In the genomic region with DNA sequence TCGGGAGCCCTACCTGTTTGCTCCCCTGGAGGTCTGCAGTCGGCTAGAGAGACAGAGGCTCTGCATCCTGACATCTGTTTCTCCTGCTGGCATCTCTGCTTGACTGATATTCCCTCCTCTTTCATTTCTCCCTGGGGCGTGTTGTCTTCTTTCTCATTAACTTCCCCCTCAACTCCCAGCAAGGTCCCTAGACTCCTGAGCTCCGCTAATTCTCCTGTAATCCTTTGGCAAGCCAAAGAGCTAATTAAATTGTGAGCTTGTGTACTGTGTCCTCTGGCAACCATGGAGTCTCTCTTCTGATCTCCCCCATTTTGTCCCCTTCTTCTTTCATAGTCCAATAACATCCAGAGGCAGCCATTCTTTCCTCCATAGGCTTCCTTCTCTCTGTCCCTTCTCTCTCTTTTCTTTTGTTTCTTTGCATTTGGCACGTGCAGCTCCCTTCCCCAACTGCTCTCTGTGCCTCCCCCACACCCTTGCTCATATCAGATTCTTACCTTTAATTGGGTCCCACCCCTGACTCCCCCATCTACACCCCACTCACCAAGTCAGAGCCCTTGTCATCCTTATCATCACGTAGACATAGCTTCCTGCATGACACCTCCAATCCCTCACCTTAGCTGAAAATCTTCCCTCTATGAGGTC, we compare ENCODE assay signal across 27 mouse cellular contexts. TPM values are rescaled to one million over a fixed set of nuclear protein-coding genes. Genes with fewer than 3 reads are reported as not detected.
A peak's percentile ranks its signal among the peaks of the same experiment; 100 is the strongest.
DNase-seq lines count a peak whose midpoint lies in the region; ATAC-seq lines count a peak whose summit lies in the region.
"Had no signal": no experiment of that assay in that cellular context is flagged by ENCODE, and none has a peak within 500 bp of the region (broad histone marks: within the 10 kb centered on the region; RNA-seq: fewer than 3 reads in every experiment).

No protein-coding gene starts in this region.

- H3K9ac ChIP-seq in embryonic facial prominence, embryonic 14.5 days (ENCODE audit: low read depth, low read length), result no peak overlapping the region
- no peak overlapping the region for H3K9ac ChIP-seq in hindbrain, embryonic 15.5 days
- H3K9ac ChIP-seq in hindbrain, embryonic 12.5 days, result no peak overlapping the region
- H3K9ac ChIP-seq: embryonic facial prominence, embryonic 12.5 days; kidney, embryonic 15.5 days; limb, embryonic 15.5 days; liver, embryonic 14.5 days; lung, embryonic 14.5 days had no signal

- WGBS in embryonic facial prominence, embryonic 14.5 days, result 26% methylated on average over 6 of the region's 6 CpGs
- 19% methylated on average over 6 of the region's 6 CpGs for WGBS in embryonic facial prominence, embryonic 10.5 days
- 18% methylated on average over 6 of the region's 6 CpGs for WGBS in hindbrain, embryonic 15.5 days
- WGBS in hindbrain, embryonic 12.5 days, result 27% methylated on average over 6 of the region's 6 CpGs

- H3K36me3 ChIP-seq in embryonic facial prominence, embryonic 14.5 days (ENCODE audit: control insufficient read depth, insufficient read depth, low read length), result no peaks in the 10 kb centered on the region
- H3K36me3 ChIP-seq in embryonic facial prominence, embryonic 10.5 days (replicated peaks), result no peaks in the 10 kb centered on the region
- no peaks in the 10 kb centered on the region for H3K36me3 ChIP-seq in hindbrain, embryonic 15.5 days
- H3K36me3 ChIP-seq in hindbrain, embryonic 12.5 days, result no peaks in the 10 kb centered on the region
- H3K36me3 ChIP-seq: embryonic facial prominence, embryonic 12.5 days; heart, embryonic 13.5 days; kidney, embryonic 15.5 days; limb, embryonic 15.5 days had no signal

- H3K4me2 ChIP-seq in embryonic facial prominence, embryonic 14.5 days (ENCODE audit: low read depth, low read length), result no peak overlapping the region
- H3K4me2 ChIP-seq in hindbrain, embryonic 15.5 days, result peak overlapping the region; percentile 23; the same call in 1 of the 2 replicates
- no peak overlapping the region for H3K4me2 ChIP-seq in hindbrain, embryonic 12.5 days (replicated peaks)
- H3K4me2 ChIP-seq: embryonic facial prominence, embryonic 12.5 days; heart, embryonic 13.5 days; kidney, embryonic 15.5 days; limb, embryonic 15.5 days; lung, embryonic 14.5 days had no signal

- peaks cover 2% of the 10 kb centered on the region; the same call in 1 of the 2 replicates for H3K4me1 ChIP-seq in embryonic facial prominence, embryonic 14.5 days (ENCODE audit: control insufficient read depth, insufficient read depth, low read length)
- peaks cover 19% of the 10 kb centered on the region for H3K4me1 ChIP-seq in embryonic facial prominence, embryonic 10.5 days
- peaks cover 38% of the 10 kb centered on the region for H3K4me1 ChIP-seq in hindbrain, embryonic 15.5 days (replicated peaks)
- H3K4me1 ChIP-seq in hindbrain, embryonic 12.5 days, result peaks cover 13% of the 10 kb centered on the region; the same call in 1 of the 2 replicates

- no peak overlapping the region for H3K4me3 ChIP-seq in embryonic facial prominence, embryonic 14.5 days (ENCODE audit: low read depth, low read length)
- no peak overlapping the region for H3K4me3 ChIP-seq in embryonic facial prominence, embryonic 10.5 days
- no peak overlapping the region for H3K4me3 ChIP-seq in hindbrain, embryonic 15.5 days
- H3K4me3 ChIP-seq in hindbrain, embryonic 12.5 days, result no peak overlapping the region
- H3K4me3 ChIP-seq: embryonic facial prominence, embryonic 12.5 days; erythroblast, embryonic 14.5 days; heart, adult 2 months; heart, embryonic 13.5 days; kidney, embryonic 15.5 days; left cerebral cortex, adult 2 months; limb, embryonic 15.5 days had no signal

- no peak for ATAC-seq in embryonic facial prominence, embryonic 14.5 days (ENCODE audit: low read depth)
- no peak for ATAC-seq in hindbrain, embryonic 15.5 days (ENCODE audit: low FRiP score, low read depth)
- no peak for ATAC-seq in hindbrain, embryonic 12.5 days (ENCODE audit: low FRiP score)

- DNase-seq in embryonic facial prominence, embryonic 14.5 days (ENCODE audit: low spot score), result peak; percentile 29
- DNase-seq in embryonic facial prominence, embryonic 10.5 days (ENCODE audit: low spot score), result no peak
- peak; percentile 68 for DNase-seq in retina, adult 2 months (ENCODE audit: low read depth, low spot score)
- no peak for DNase-seq in retina, embryonic 14.5 days (ENCODE audit: low spot score)
- no peak for DNase-seq in embryo, embryonic 9.5 days (ENCODE audit: extremely low spot score)
- no peak for DNase-seq in T-cell, adult 2 months (ENCODE audit: low spot score)
- DNase-seq: adrenal gland, postnatal 25 days; cerebellum, adult 11 months; cerebellum, adult 9-11 months; gastrocnemius, postnatal 36 days; heart, adult 2 months; heart, postnatal 14 days; kidney, adult 11 months; kidney, postnatal 4 days; left cerebral cortex, postnatal 4 days; lung, embryonic 14.5 days; right cerebral cortex, postnatal 25 days; spleen, adult 18-20 months had no signal

- no peak overlapping the region for H3K27ac ChIP-seq in embryonic facial prominence, embryonic 14.5 days (replicated peaks; ENCODE audit: low read depth, low read length)
- no peak overlapping the region for H3K27ac ChIP-seq in embryonic facial prominence, embryonic 10.5 days (replicated peaks)
- H3K27ac ChIP-seq in hindbrain, embryonic 15.5 days (replicated peaks), result peak overlapping the region; percentile 73
- H3K27ac ChIP-seq in hindbrain, embryonic 12.5 days, result no peak overlapping the region
- H3K27ac ChIP-seq: embryonic facial prominence, embryonic 12.5 days; heart, adult 2 months; heart, embryonic 13.5 days; kidney, embryonic 15.5 days; left cerebral cortex, adult 2 months; limb, embryonic 15.5 days; liver, embryonic 14.5 days had no signal

- H3K9me3 ChIP-seq in embryonic facial prominence, embryonic 14.5 days (ENCODE audit: control insufficient read depth, low read length), result peaks cover 10% of the 10 kb centered on the region; the same call in 1 of the 2 replicates
- H3K9me3 ChIP-seq in embryonic facial prominence, embryonic 10.5 days, result no peaks in the 10 kb centered on the region
- no peaks in the 10 kb centered on the region for H3K9me3 ChIP-seq in hindbrain, embryonic 15.5 days
- no peaks in the 10 kb centered on the region for H3K9me3 ChIP-seq in hindbrain, embryonic 12.5 days (replicated peaks)
- H3K9me3 ChIP-seq: embryonic facial prominence, embryonic 12.5 days; limb, embryonic 15.5 days had no signal

- peaks cover 8% of the 10 kb centered on the region for H3K27me3 ChIP-seq in embryonic facial prominence, embryonic 14.5 days (replicated peaks; ENCODE audit: control insufficient read depth, insufficient read depth, low read length)
- H3K27me3 ChIP-seq in embryonic facial prominence, embryonic 10.5 days (replicated peaks; ENCODE audit: low read depth, poor library complexity, severe bottlenecking), result peaks cover 50% of the 10 kb centered on the region
- H3K27me3 ChIP-seq in hindbrain, embryonic 15.5 days, result no peaks in the 10 kb centered on the region
- peaks cover 16% of the 10 kb centered on the region for H3K27me3 ChIP-seq in hindbrain, embryonic 12.5 days

RNA-seq across cellular contexts. Expression of a gene that starts 5.4 kb away (rescaled TPM):
- polyA plus RNA-seq in embryonic facial prominence, embryonic 14.5 days (2014; fragmentation: Nextera tagmentation; extraction: Ambion mirVana), result 19.9 and 22.8 TPM in 2 replicates
- 2.8 and 4.9 TPM in 2 replicates for polyA plus RNA-seq in embryonic facial prominence, embryonic 10.5 days (2016; fragmentation: Nextera tagmentation; extraction: Ambion mirVana)
- polyA plus RNA-seq in hindbrain, embryonic 15.5 days (2015; fragmentation: Nextera tagmentation; extraction: Ambion mirVana), result 152 and 182 TPM in 2 replicates
- 55.5 and 58.3 TPM in 2 replicates for polyA plus RNA-seq in hindbrain, embryonic 12.5 days (2016; fragmentation: Nextera tagmentation; extraction: Ambion mirVana)

RNA-seq across cellular contexts. Expression of a gene that starts 24.3 kb away (rescaled TPM):
- polyA plus RNA-seq in embryonic facial prominence, embryonic 14.5 days (2014; fragmentation: Nextera tagmentation; extraction: Ambion mirVana), result 25.8 and 31.0 TPM in 2 replicates
- 58.1 and 59.4 TPM in 2 replicates for polyA plus RNA-seq in embryonic facial prominence, embryonic 10.5 days (2016; fragmentation: Nextera tagmentation; extraction: Ambion mirVana)
- polyA plus RNA-seq in hindbrain, embryonic 15.5 days (2015; fragmentation: Nextera tagmentation; extraction: Ambion mirVana), result 52.7 and 58.0 TPM in 2 replicates
- 49.8 and 56.6 TPM in 2 replicates for polyA plus RNA-seq in hindbrain, embryonic 12.5 days (2016; fragmentation: Nextera tagmentation; extraction: Ambion mirVana)

RNA-seq across cellular contexts. Expression of a gene that starts 24.4 kb away (rescaled TPM):
- 203 and 206 TPM in 2 replicates for polyA plus RNA-seq in embryonic facial prominence, embryonic 14.5 days (2014; fragmentation: Nextera tagmentation; extraction: Ambion mirVana)
- 201 and 206 TPM in 2 replicates for polyA plus RNA-seq in embryonic facial prominence, embryonic 10.5 days (2016; fragmentation: Nextera tagmentation; extraction: Ambion mirVana)
- polyA plus RNA-seq in hindbrain, embryonic 15.5 days (2015; fragmentation: Nextera tagmentation; extraction: Ambion mirVana), result 208 and 220 TPM in 2 replicates
- polyA plus RNA-seq in hindbrain, embryonic 12.5 days (2016; fragmentation: Nextera tagmentation; extraction: Ambion mirVana), result 182 and 188 TPM in 2 replicates

RNA-seq across cellular contexts. Expression of a gene that starts 33.3 kb away (rescaled TPM):
- 207 and 210 TPM in 2 replicates for polyA plus RNA-seq in embryonic facial prominence, embryonic 14.5 days (2014; fragmentation: Nextera tagmentation; extraction: Ambion mirVana)
- polyA plus RNA-seq in embryonic facial prominence, embryonic 10.5 days (2016; fragmentation: Nextera tagmentation; extraction: Ambion mirVana), result 248 and 251 TPM in 2 replicates
- 231 and 236 TPM in 2 replicates for polyA plus RNA-seq in hindbrain, embryonic 15.5 days (2015; fragmentation: Nextera tagmentation; extraction: Ambion mirVana)
- polyA plus RNA-seq in hindbrain, embryonic 12.5 days (2016; fragmentation: Nextera tagmentation; extraction: Ambion mirVana), result 209 TPM in 2 replicates

RNA-seq across cellular contexts. Expression of a gene that starts 59.9 kb away (rescaled TPM):
- polyA plus RNA-seq in embryonic facial prominence, embryonic 14.5 days (2014; fragmentation: Nextera tagmentation; extraction: Ambion mirVana), result 48.5 and 53.8 TPM in 2 replicates
- 139 and 145 TPM in 2 replicates for polyA plus RNA-seq in embryonic facial prominence, embryonic 10.5 days (2016; fragmentation: Nextera tagmentation; extraction: Ambion mirVana)
- polyA plus RNA-seq in hindbrain, embryonic 15.5 days (2015; fragmentation: Nextera tagmentation; extraction: Ambion mirVana), result 94.7 and 103 TPM in 2 replicates
- 146 and 151 TPM in 2 replicates for polyA plus RNA-seq in hindbrain, embryonic 12.5 days (2016; fragmentation: Nextera tagmentation; extraction: Ambion mirVana)

Comparison
In these comparisons a context has a peak if more than half of its experiments do, and no peak if none do; other contexts are left out.
1. DNase-seq: peak in embryonic facial prominence, embryonic 14.5 days (single experiment) and retina, adult 2 months (single experiment); none in embryonic facial prominence, embryonic 10.5 days (single experiment), retina, embryonic 14.5 days (single experiment), embryo, embryonic 9.5 days (single experiment) and T-cell, adult 2 months (single experiment).